Mouse (Mus musculus): ENCODE results near the gene Zfp94.

GRCm38 (mm10) chr7:24286916-24287315 lies 29.6 kb downstream of the Zfp94 start:
- no peak for TF ChIP-seq CTCF (IDR thresholded peaks at IDR 0.05; ENCODE audit: borderline replicate concordance, insufficient read depth, low read length)
- TF ChIP-seq POLR2A (IDR thresholded peaks at IDR 0.05; ENCODE audit: low read depth, low read length) = no peak

All from embryonic fibroblast, embryonic 13.5 days (primary cell).